Mouse (Mus musculus): ENCODE data around the gene Fezf1. TPM values are rescaled to one million over a fixed set of nuclear protein-coding genes. Genes with fewer than 3 reads are reported as not detected.
A peak's percentile ranks its signal among the peaks of the same experiment; 100 is the strongest.

Gene Fezf1
- polyA plus RNA-seq (2015; fragmentation: Nextera tagmentation; extraction: Ambion mirVana) = not detected in 2 replicates

DNA sequence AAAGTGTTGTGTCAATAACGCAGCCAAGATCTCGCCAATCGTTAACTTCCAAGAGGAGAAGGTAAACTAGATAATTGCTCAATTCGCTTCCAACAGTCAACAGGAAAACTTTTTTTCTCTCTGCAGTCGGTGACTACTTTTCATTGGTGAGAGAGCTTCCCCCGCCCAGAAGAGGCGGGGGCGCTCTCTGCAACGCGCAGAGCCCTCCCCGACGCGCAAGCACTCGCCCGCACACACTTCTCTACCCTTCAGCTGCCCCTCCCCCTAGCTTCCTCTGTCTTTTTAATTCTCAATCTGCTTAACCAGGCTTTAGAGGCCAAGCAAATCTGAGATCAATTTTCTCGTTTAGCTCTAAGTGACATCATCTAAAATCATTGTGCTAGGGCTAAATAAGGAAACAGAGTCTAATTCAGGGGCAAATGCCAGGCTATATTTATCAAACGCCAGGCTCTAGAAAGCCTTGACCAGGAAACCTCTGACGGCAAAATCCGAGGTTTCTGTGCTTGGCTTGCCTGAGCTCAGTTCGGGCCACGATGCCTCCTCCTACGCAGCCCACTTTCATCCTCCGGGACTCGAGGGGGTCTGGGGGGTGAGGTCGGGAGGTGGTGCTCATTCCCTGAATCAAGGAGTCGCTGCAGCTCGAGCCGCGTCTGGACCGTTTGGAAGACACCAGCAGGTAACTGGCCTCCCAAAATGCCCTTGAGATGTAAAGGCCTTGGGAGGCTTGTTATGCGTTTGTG is at the start of gene Fezf1:
TSS of gene Fezf1 (minus strand) at position 50 of the 740 bp plus-strand sequence.
- peak within 1 kb of the TSS; percentile 43 for H3K4me3 ChIP-seq (replicated peaks; ENCODE audit: low read length)
- WGBS = 2% methylated on average over 31 of the region's 31 CpGs
- H3K4me1 ChIP-seq (ENCODE audit: control insufficient read depth, insufficient read depth, low read length) = peaks cover 6% of the 10 kb centered on the region; the same call in 1 of the 2 replicates
- peaks cover 79% of the 10 kb centered on the region for H3K27me3 ChIP-seq (ENCODE audit: control insufficient read depth, insufficient read depth, low read length)
- H3K4me2 ChIP-seq (ENCODE audit: low read depth, low read length) = peak within 1 kb of the TSS; percentile 58
- no peak within 1 kb of the TSS for H3K27ac ChIP-seq (ENCODE audit: low read length)
- H3K9ac ChIP-seq (ENCODE audit: low read length) = no peak within 1 kb of the TSS
- H3K9me3 ChIP-seq (replicated peaks; ENCODE audit: control insufficient read depth, low read length) = no peaks in the 10 kb centered on the region
- H3K36me3 ChIP-seq (ENCODE audit: control insufficient read depth, insufficient read depth, low read length) = no peaks in the 10 kb centered on the region
- 0 out of 2 replicates have a peak, but pooled peaks have one; percentile 33 for ATAC-seq (ENCODE audit: insufficient read depth, low FRiP score)

DNA sequence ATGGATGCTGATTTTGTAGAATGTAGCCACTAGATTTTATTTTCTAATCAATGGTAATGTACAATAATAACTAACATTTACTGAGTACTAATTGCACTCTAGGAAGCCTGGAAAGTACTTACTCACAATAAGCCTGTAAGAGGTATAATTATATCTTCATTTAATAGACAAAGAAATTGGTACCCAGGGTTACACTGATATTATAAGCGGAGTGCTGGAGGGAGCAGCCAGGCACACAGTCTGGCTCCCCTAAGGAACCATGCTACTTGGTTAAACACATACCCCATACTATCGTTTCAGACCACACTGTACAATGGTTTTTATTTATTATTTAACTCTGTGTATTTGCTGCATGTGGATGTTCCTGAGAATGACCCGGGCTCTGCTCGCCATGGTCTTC is 46.5 kb upstream of the Fezf1 start:
- Histone ChIP-seq H3K4me2 (ENCODE audit: low read depth, low read length) (no peak overlapping the region), H3K27me3 (ENCODE audit: control insufficient read depth, insufficient read depth, low read length) (no peaks in the 10 kb centered on the region), H3K4me3 (replicated peaks; ENCODE audit: low read length) (no peak overlapping the region), H3K4me1 (ENCODE audit: control insufficient read depth, insufficient read depth, low read length) (no peaks in the 10 kb centered on the region), H3K9me3 (replicated peaks; ENCODE audit: control insufficient read depth, low read length) (no peaks in the 10 kb centered on the region), H3K36me3 (ENCODE audit: control insufficient read depth, insufficient read depth, low read length) (no peaks in the 10 kb centered on the region), H3K27ac (ENCODE audit: low read length) (no peak overlapping the region), H3K9ac (ENCODE audit: low read length) (no peak overlapping the region)
- no peak for ATAC-seq (ENCODE audit: insufficient read depth, low FRiP score)
- 89% methylated on average over 4 of the region's 4 CpGs for WGBS

DNA sequence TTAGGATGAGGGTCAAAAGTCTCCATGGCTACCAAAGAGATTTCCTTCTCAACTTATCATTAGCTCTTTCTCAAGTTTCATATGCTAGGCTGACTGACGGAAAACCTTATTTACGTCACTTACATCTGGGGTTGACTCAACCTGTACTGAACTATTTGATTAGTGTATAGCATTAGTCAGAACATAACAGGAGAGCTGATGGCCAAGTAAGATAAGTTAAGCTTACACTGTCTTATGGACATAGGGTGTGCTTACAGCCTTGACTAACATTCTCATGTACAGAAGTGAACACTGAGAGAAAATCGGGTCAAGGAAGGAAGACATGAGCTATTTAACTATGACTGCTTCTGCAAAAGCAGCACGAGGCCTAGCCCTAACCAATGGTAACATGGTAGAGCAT is 40.6 kb upstream of the Fezf1 start:
- 75% methylated on average over 4 of the region's 4 CpGs for WGBS
- H3K27me3 ChIP-seq (ENCODE audit: control insufficient read depth, insufficient read depth, low read length) = no peaks in the 10 kb centered on the region
- no peak overlapping the region for H3K4me2 ChIP-seq (ENCODE audit: low read depth, low read length)
- no peaks in the 10 kb centered on the region for H3K4me1 ChIP-seq (ENCODE audit: control insufficient read depth, insufficient read depth, low read length)
- H3K9ac ChIP-seq (ENCODE audit: low read length) = no peak overlapping the region
- H3K4me3 ChIP-seq (replicated peaks; ENCODE audit: low read length) = no peak overlapping the region
- no peaks in the 10 kb centered on the region for H3K36me3 ChIP-seq (ENCODE audit: control insufficient read depth, insufficient read depth, low read length)
- no peak for ATAC-seq (ENCODE audit: insufficient read depth, low FRiP score)
- no peaks in the 10 kb centered on the region for H3K9me3 ChIP-seq (replicated peaks; ENCODE audit: control insufficient read depth, low read length)
- H3K27ac ChIP-seq (ENCODE audit: low read length) = no peak overlapping the region

DNA sequence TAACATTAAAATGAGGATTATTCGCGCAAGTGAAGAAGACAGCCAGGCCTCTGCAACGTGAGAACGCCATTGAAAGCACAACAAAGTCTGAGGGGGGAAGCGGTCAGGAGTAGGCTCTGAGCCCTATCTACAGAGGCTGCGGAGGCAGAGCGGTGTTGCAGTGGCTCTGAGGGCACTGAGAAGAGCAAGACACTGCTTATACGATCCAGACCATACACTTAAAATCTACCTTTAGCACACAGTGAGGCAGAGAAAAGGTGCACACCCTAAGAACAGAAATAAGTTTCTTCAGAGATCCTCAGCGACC is 33.3 kb upstream of the Fezf1 start:
- no peaks in the 10 kb centered on the region for H3K27me3 ChIP-seq (ENCODE audit: control insufficient read depth, insufficient read depth, low read length)
- H3K27ac ChIP-seq (ENCODE audit: low read length) = no peak overlapping the region
- H3K4me3 ChIP-seq (replicated peaks; ENCODE audit: low read length) = no peak overlapping the region
- no peaks in the 10 kb centered on the region for H3K9me3 ChIP-seq (replicated peaks; ENCODE audit: control insufficient read depth, low read length)
- H3K9ac ChIP-seq (ENCODE audit: low read length) = no peak overlapping the region
- 62% methylated on average over 9 of the region's 9 CpGs for whole genome bisulfite sequencing
- H3K36me3 ChIP-seq (ENCODE audit: control insufficient read depth, insufficient read depth, low read length) = no peaks in the 10 kb centered on the region
- no peak for ATAC-seq (ENCODE audit: insufficient read depth, low FRiP score)
- H3K4me2 ChIP-seq (ENCODE audit: low read depth, low read length) = no peak overlapping the region
- no peaks in the 10 kb centered on the region for H3K4me1 ChIP-seq (ENCODE audit: control insufficient read depth, insufficient read depth, low read length)

DNA sequence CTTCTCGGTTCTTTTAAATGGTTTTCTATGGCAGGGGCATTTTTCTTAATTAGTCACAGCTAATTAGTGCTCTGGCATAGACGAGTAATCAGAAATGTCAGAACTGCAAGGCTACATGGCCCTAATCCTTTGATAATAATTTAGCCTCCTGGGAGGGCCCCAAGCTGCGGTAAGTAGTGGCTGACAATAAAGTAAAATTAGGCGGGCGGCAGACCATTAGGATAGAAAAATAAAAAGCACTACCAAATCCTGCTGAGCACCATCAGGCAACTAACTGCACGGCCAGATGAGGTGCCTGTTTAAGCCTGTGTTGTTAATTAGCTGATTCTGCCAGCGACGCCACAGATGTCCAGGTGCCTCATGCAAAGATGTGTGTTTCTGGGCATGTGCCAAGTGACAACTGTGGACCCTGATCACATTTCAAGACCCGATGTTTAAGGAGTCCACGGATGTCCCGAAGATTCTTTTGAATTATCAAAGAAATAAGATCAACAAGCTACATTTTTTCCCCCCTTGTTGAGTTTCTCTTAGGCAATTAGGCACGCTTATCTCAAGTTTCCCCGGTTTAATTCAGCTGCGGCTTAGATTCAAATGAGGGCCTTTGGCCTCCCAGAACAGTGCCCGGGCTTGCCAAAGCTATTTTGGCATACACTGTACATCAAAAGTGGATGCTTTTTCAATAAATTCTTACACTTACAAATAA is 32.8 kb upstream of the Fezf1 start:
- no peak overlapping the region for H3K4me3 ChIP-seq (replicated peaks; ENCODE audit: low read length)
- no peak for ATAC-seq (ENCODE audit: insufficient read depth, low FRiP score)
- no peaks in the 10 kb centered on the region for H3K27me3 ChIP-seq (ENCODE audit: control insufficient read depth, insufficient read depth, low read length)
- no peak overlapping the region for H3K27ac ChIP-seq (ENCODE audit: low read length)
- H3K36me3 ChIP-seq (ENCODE audit: control insufficient read depth, insufficient read depth, low read length) = no peaks in the 10 kb centered on the region
- H3K9ac ChIP-seq (ENCODE audit: low read length) = no peak overlapping the region
- no peaks in the 10 kb centered on the region for H3K4me1 ChIP-seq (ENCODE audit: control insufficient read depth, insufficient read depth, low read length)
- no peak overlapping the region for H3K4me2 ChIP-seq (ENCODE audit: low read depth, low read length)
- WGBS = 57% methylated on average over 15 of the region's 15 CpGs
- H3K9me3 ChIP-seq (replicated peaks; ENCODE audit: control insufficient read depth, low read length) = no peaks in the 10 kb centered on the region

DNA sequence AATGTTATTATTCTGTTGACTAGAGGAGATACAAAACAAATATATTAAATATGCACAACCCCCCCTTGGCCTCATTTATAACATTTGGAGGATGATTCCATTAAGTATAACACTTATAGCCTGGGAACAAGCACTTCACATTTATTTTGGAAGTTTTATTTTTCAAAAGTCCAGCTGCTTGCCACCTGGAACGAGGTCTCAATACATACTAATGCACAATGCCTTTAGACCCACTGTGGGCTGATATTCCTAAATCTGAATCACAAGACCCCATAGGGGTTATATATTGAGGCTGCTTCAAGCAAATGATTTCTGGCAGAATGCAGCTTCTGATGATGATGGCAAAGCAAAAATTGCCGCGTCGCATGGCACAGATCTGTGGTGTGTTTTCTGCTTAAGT is 25.3 kb upstream of the Fezf1 start:
- 71% methylated on average over 4 of the region's 4 CpGs for WGBS
- no peaks in the 10 kb centered on the region for H3K27me3 ChIP-seq (ENCODE audit: control insufficient read depth, insufficient read depth, low read length)
- H3K4me1 ChIP-seq (ENCODE audit: control insufficient read depth, insufficient read depth, low read length) = no peaks in the 10 kb centered on the region
- no peak overlapping the region for H3K4me2 ChIP-seq (ENCODE audit: low read depth, low read length)
- no peak overlapping the region for H3K27ac ChIP-seq (ENCODE audit: low read length)
- H3K9me3 ChIP-seq (replicated peaks; ENCODE audit: control insufficient read depth, low read length) = no peaks in the 10 kb centered on the region
- H3K9ac ChIP-seq (ENCODE audit: low read length) = no peak overlapping the region
- H3K36me3 ChIP-seq (ENCODE audit: control insufficient read depth, insufficient read depth, low read length) = no peaks in the 10 kb centered on the region
- no peak for ATAC-seq (ENCODE audit: insufficient read depth, low FRiP score)
- H3K4me3 ChIP-seq (replicated peaks; ENCODE audit: low read length) = no peak overlapping the region

DNA sequence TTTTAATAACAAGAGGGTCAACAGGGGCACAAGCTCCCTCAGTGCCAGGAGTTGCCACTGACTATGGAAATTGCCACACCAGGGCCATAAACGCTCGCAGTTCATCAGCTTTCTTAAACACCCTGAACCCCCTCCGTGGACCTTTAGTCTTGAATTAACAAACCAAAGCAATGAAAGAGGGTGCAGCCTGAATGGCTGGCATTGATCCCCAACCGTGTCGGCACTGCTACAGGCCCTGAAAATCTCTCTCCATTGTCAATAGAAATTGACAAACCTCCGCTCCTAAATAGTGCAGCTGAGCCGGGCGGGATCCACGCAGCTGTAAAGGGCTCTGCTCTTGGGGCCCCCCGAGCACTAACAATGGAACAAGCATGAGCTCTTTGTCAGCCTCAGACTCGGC is 24.8 kb upstream of the Fezf1 start:
- WGBS = 9% methylated on average over 11 of the region's 11 CpGs
- H3K9me3 ChIP-seq (replicated peaks; ENCODE audit: control insufficient read depth, low read length) = no peaks in the 10 kb centered on the region
- no peak overlapping the region for H3K4me2 ChIP-seq (ENCODE audit: low read depth, low read length)
- ATAC-seq (ENCODE audit: insufficient read depth, low FRiP score) = no peak
- H3K27me3 ChIP-seq (ENCODE audit: control insufficient read depth, insufficient read depth, low read length) = no peaks in the 10 kb centered on the region
- H3K4me1 ChIP-seq (ENCODE audit: control insufficient read depth, insufficient read depth, low read length) = no peaks in the 10 kb centered on the region
- H3K4me3 ChIP-seq (replicated peaks; ENCODE audit: low read length) = no peak overlapping the region
- no peak overlapping the region for H3K27ac ChIP-seq (ENCODE audit: low read length)
- H3K36me3 ChIP-seq (ENCODE audit: control insufficient read depth, insufficient read depth, low read length) = no peaks in the 10 kb centered on the region
- no peak overlapping the region for H3K9ac ChIP-seq (ENCODE audit: low read length)

DNA sequence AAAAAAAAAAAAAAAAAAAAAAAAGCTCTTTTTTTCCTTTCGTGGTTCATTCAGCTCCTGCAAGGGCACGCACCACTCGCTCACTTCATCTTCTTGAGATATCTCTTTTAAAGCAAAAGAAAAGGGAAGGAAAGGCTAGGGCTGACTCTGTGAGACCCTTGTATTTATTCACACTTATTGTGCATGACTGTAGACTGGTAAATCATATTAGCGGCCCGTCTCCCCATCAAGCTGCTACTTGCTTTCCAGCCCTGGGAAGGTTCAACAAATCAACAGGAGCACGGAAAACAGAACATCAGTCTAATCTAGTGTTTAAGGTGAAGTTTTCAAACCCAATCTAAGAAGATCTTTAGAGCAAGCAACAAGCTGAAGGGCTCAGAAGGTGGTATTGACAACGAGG is 24.4 kb upstream of the Fezf1 start:
- Histone ChIP-seq H3K27me3 (ENCODE audit: control insufficient read depth, insufficient read depth, low read length) (no peaks in the 10 kb centered on the region), H3K36me3 (ENCODE audit: control insufficient read depth, insufficient read depth, low read length) (no peaks in the 10 kb centered on the region), H3K4me3 (replicated peaks; ENCODE audit: low read length) (no peak overlapping the region), H3K4me1 (ENCODE audit: control insufficient read depth, insufficient read depth, low read length) (no peaks in the 10 kb centered on the region), H3K4me2 (ENCODE audit: low read depth, low read length) (no peak overlapping the region), H3K9me3 (replicated peaks; ENCODE audit: control insufficient read depth, low read length) (no peaks in the 10 kb centered on the region), H3K27ac (ENCODE audit: low read length) (no peak overlapping the region), H3K9ac (ENCODE audit: low read length) (no peak overlapping the region)
- ATAC-seq (ENCODE audit: insufficient read depth, low FRiP score) = no peak
- WGBS = 35% methylated on average over 7 of the region's 7 CpGs

DNA sequence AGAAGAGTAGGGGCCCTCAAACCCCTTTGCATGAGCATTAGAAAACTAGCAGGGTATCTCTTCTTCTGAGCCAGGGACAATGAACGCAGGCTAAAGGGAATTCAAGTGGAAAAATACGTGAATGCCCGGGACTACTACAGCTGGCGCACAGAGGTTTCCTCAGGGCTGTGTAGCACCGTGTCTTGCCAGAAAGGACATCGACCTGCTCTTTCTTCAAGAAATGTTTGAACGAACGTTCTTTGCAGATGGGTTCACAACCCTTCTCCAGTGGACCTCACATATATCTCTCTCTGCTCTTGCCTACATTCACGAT is 12.5 kb upstream of the Fezf1 start:
- Histone ChIP-seq H3K9ac (ENCODE audit: low read length) (no peak overlapping the region), H3K4me2 (ENCODE audit: low read depth, low read length) (no peak overlapping the region), H3K27me3 (ENCODE audit: control insufficient read depth, insufficient read depth, low read length) (peaks cover 62% of the 10 kb centered on the region), H3K4me3 (replicated peaks; ENCODE audit: low read length) (no peak overlapping the region), H3K9me3 (replicated peaks; ENCODE audit: control insufficient read depth, low read length) (no peaks in the 10 kb centered on the region), H3K27ac (ENCODE audit: low read length) (no peak overlapping the region), H3K36me3 (ENCODE audit: control insufficient read depth, insufficient read depth, low read length) (no peaks in the 10 kb centered on the region), H3K4me1 (ENCODE audit: control insufficient read depth, insufficient read depth, low read length) (no peaks in the 10 kb centered on the region)
- 4% methylated on average over 9 of the region's 9 CpGs for WGBS
- ATAC-seq (ENCODE audit: insufficient read depth, low FRiP score) = no peak

Data from stomach, embryonic 16.5 days (tissue).